In genomic region chr9:31002528-31002927, GRCm38 (mm10) we compare ENCODE assay signal across 30 mouse cellular contexts.
"Had no signal": no experiment of that assay in that cellular context is flagged by ENCODE, and none has a peak within 500 bp of the region (broad histone marks: within the 10 kb centered on the region; RNA-seq: fewer than 3 reads in every experiment).

No protein-coding gene starts in this region.

- ATAC-seq: liver, embryonic 12.5 days; liver, postnatal 0 days; lung, postnatal 0 days; midbrain, embryonic 13.5 days; midbrain, embryonic 15.5 days; midbrain, embryonic 16.5 days had no signal

- H3K36me3 ChIP-seq: limb, embryonic 12.5 days; limb, embryonic 15.5 days; liver, embryonic 12.5 days; liver, embryonic 13.5 days; liver, embryonic 15.5 days; lung, embryonic 15.5 days; midbrain, embryonic 10.5 days; midbrain, embryonic 12.5 days; midbrain, embryonic 13.5 days; midbrain, embryonic 15.5 days had no signal

- H3K4me3 ChIP-seq: left cerebral cortex, adult 2 months; limb, embryonic 12.5 days; limb, embryonic 15.5 days; liver, embryonic 12.5 days; liver, embryonic 13.5 days; liver, embryonic 15.5 days; lung, embryonic 15.5 days; megakaryocyte, embryonic 14.5 days; midbrain, embryonic 10.5 days; midbrain, embryonic 12.5 days; midbrain, embryonic 13.5 days; midbrain, embryonic 15.5 days; myocyte had no signal

- H3K27me3 ChIP-seq: limb, embryonic 12.5 days; limb, embryonic 15.5 days; liver, embryonic 12.5 days; liver, embryonic 13.5 days; liver, embryonic 15.5 days; lung, embryonic 15.5 days; midbrain, embryonic 12.5 days; midbrain, embryonic 13.5 days; midbrain, embryonic 15.5 days had no signal

- H3K9me3 ChIP-seq: limb, embryonic 12.5 days; limb, embryonic 15.5 days; liver, embryonic 12.5 days; liver, embryonic 13.5 days; liver, embryonic 15.5 days; lung, embryonic 15.5 days; megakaryocyte, embryonic 14.5 days; midbrain, embryonic 10.5 days; midbrain, embryonic 12.5 days; midbrain, embryonic 13.5 days; midbrain, embryonic 15.5 days had no signal

- H3K4me1 ChIP-seq: limb, embryonic 12.5 days; limb, embryonic 15.5 days; liver, embryonic 12.5 days; liver, embryonic 13.5 days; liver, embryonic 15.5 days; lung, embryonic 15.5 days; megakaryocyte, embryonic 14.5 days; midbrain, embryonic 10.5 days; midbrain, embryonic 12.5 days; midbrain, embryonic 13.5 days; midbrain, embryonic 15.5 days had no signal

- DNase-seq: left cerebral cortex, postnatal 4 days; liver; liver, embryonic 13.5 days; liver, postnatal 0 days; lung, adult 18-20 months; lung, adult 2 months; lung, embryonic 14.5 days; lung, postnatal 10 days; lung, postnatal 14 days; lung, postnatal 36 days; lung, postnatal 4 days; midbrain, embryonic 14.5 days had no signal

- H3K4me2 ChIP-seq: limb, embryonic 12.5 days; limb, embryonic 15.5 days; liver, embryonic 11.5 days; liver, embryonic 12.5 days; liver, embryonic 13.5 days; liver, embryonic 15.5 days; lung, embryonic 14.5 days; lung, embryonic 15.5 days; midbrain, embryonic 11.5 days; midbrain, embryonic 12.5 days; midbrain, embryonic 13.5 days; midbrain, embryonic 15.5 days had no signal

- H3K9ac ChIP-seq: limb, embryonic 12.5 days; limb, embryonic 15.5 days; liver, embryonic 12.5 days; liver, embryonic 13.5 days; liver, embryonic 14.5 days; liver, embryonic 15.5 days; liver, postnatal 0 days; lung, embryonic 14.5 days; lung, embryonic 15.5 days; midbrain, embryonic 12.5 days; midbrain, embryonic 13.5 days; midbrain, embryonic 15.5 days had no signal

- H3K27ac ChIP-seq: left cerebral cortex, adult 2 months; limb, embryonic 12.5 days; limb, embryonic 15.5 days; liver, embryonic 12.5 days; liver, embryonic 13.5 days; liver, embryonic 14.5 days; liver, embryonic 15.5 days; lung, embryonic 15.5 days; macrophage; midbrain, embryonic 10.5 days; midbrain, embryonic 12.5 days; midbrain, embryonic 13.5 days; midbrain, embryonic 15.5 days had no signal
